Mouse (Mus musculus) heart, postnatal 0 days (tissue): Measurements from ENCODE around the gene Plxdc2.

Experiments
- CTCF ChIP-seq: IDR thresholded peaks from 2 replicates; pipeline ENCODE4 v1.5.1; 2016; ENCODE audit warnings: antibody characterized with exemption, control low read depth, low read depth
- EP300 ChIP-seq: IDR thresholded peaks from 2 replicates; pipeline ENCODE4 v1.6.1; 2016; ENCODE audit warnings: antibody characterized with exemption, low read depth

DNA sequence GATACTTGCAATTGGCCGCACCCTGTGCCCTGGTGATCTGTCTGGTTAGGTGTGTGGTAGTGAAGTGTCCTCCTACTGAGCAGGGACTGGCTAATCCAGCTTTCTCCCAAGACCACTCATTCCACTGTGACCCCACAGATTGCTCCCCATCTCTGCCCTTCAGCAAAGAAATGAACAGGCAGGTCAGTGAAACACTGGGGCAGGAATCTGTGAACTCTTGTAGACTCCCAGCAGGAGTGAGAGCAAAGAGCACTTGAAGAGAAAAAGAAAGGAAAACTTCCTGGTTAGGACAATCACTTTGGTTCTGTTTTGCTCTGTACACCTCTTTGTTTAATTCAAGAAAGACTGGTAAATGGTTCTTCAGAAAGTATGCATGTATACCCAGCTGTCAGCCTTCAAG is 1.8 kb downstream of the Plxdc2 start:
- no peak for TF ChIP-seq EP300
- no peak for TF ChIP-seq CTCF
